Mouse (Mus musculus) kidney, postnatal 0 days (tissue): ENCODE measurements around the gene Trp53i13. TPM values are rescaled to one million over a fixed set of nuclear protein-coding genes. Genes with fewer than 3 reads are reported as not detected.

Source experiments
- ATAC-seq: fragments of 200-750 bp; cut with Nextera tagmentation; replicated peaks from 2 replicates; pipeline ENCODE4 v1.8.0; 2017; ENCODE audit warnings: low read depth, moderate number of reproducible peaks, moderate TSS enrichment, moderate library complexity; ENCODE audit not compliant: low FRiP score
- DNase-seq: peaks from one replicate; pipeline ENCODE4 v3.0.0-alpha.2; 2016; ENCODE audit warnings: low spot score
- H3K27ac ChIP-seq: fragments of 300-500 bp; sonication (generic); 2 replicates; pipeline ENCODE4 v1.5.1; 2014; ENCODE audit warnings: mild to moderate bottlenecking
- H3K27me3 ChIP-seq: fragments of 300-500 bp; sonication (generic); 2 replicates; pipeline ENCODE4 v1.6.1; 2014; ENCODE audit warnings: low read length, mixed read lengths; ENCODE audit not compliant: insufficient read depth
- H3K36me3 ChIP-seq: fragments of 300-500 bp; sonication (generic); 2 replicates; pipeline ENCODE4 v1.6.1; 2014; ENCODE audit warnings: low read length, mixed read lengths; ENCODE audit not compliant: insufficient read depth
- H3K4me1 ChIP-seq: fragments of 300-500 bp; sonication (generic); replicated peaks from 2 replicates; pipeline ENCODE4 v1.6.1; 2014; ENCODE audit warnings: antibody characterized with exemption, low read length, mixed read lengths; ENCODE audit not compliant: insufficient read depth
- H3K4me2 ChIP-seq: fragments of 300-500 bp; sonication (generic); 2 replicates; pipeline ENCODE4 v1.6.1; 2014; ENCODE audit warnings: mild to moderate bottlenecking, low read length, moderate library complexity, mixed read lengths
- H3K4me3 ChIP-seq: fragments of 300-500 bp; sonication (generic); replicated peaks from 2 replicates; pipeline ENCODE4 v1.5.1; 2014; ENCODE audit warnings: low read depth, low read length
- H3K9ac ChIP-seq: fragments of 300-500 bp; sonication (generic); 2 replicates; pipeline ENCODE4 v1.6.1; 2014; ENCODE audit warnings: low read depth, low read length
- H3K9me3 ChIP-seq: fragments of 300-500 bp; sonication (generic); replicated peaks from 2 replicates; pipeline ENCODE4 v1.6.1; 2016; ENCODE audit warnings: low read length, inconsistent platforms, mixed read lengths
- CTCF ChIP-seq: IDR thresholded peaks from 2 replicates; pipeline ENCODE4 v1.5.1; 2016; ENCODE audit warnings: antibody characterized with exemption, low read depth, mild to moderate bottlenecking, moderate library complexity
- WGBS: fragments of 180-500 bp; shearing (Covaris S2); extraction: QIAGEN DNeasy Blood & Tissue Kit; methylation state at CpG from one replicate; pipeline ENCODE4 v1.1.7; 2014; 5-methylcytosine and 5-hydroxymethylcytosine counted together
- polyA plus RNA-seq: library from polyadenylated mRNA; unstranded; fragments of >200 nt; fragmentation: Nextera tagmentation; extraction: Ambion mirVana; gene quantifications from 2 replicates; pipeline ENCODE4 v1.2.1, GENCODE M21; 2015

Trp53i13 gene
- polyA plus RNA-seq, 1 experiment from 2014 or later: 34.8 TPM

DNA sequence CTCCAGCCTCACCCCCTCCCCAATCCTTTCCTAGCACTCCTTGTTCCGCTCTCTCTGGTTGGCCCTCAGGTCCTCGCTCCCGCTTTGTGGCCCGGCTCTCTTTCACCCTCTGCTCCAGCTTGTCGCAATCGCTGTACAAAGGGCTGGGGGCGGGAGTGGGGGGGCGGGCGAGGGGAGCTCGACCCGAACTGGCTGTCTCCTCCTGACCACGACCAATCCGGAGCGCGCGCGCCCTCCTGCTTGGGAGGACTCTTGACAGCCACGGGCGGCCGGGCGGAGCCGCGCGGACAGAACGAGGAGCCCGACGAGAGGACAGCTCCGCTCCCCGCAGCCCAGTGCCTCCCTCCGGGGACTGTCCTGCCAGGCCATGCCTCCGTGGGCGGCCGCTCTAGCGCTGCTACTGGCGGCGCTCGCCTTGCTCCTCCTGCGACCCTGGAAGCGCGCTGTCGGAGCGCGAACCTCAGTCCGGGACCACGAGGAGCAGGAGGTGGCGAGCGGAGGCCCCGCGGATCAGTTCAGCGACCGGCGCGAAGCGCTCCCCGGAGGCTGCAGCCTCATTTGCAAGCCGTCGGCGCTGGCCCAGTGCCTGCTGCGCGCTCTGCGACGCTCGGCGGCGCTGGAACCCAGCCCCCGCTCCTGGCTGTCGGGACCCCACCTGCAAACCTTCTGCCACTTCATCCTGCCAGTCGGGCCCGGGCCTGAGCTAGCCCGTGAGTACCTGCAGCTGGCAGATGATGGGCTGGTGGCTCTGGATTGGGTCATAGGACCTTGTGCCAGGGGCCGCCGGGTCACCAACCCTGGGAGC is 746 bp downstream of the Trp53i13 start, which contains the start of gene Abhd15:
Gene Abhd15, plus strand, starts transcription at position 290 of the 805 bp plus-strand sequence.
- Histone ChIP-seq H3K9ac (peak within 1 kb of the TSS; percentile 50), H3K4me2 (peak within 1 kb of the TSS; percentile 91), H3K36me3 (no peaks in the 10 kb centered on the region), H3K4me3 (peak within 1 kb of the TSS; percentile 43), H3K27ac (0 out of 2 replicates have a peak within 1 kb of the TSS, but pooled peaks have one; percentile 13), H3K9me3 (no peaks in the 10 kb centered on the region), H3K4me1 (peaks cover 24% of the 10 kb centered on the region), H3K27me3 (no peaks in the 10 kb centered on the region)
- under 1% methylated on average over 64 of the region's 72 CpGs for WGBS
- no peak for TF ChIP-seq CTCF
- ATAC-seq (peak; percentile 45), DNase-seq (peak; percentile 79)

DNA sequence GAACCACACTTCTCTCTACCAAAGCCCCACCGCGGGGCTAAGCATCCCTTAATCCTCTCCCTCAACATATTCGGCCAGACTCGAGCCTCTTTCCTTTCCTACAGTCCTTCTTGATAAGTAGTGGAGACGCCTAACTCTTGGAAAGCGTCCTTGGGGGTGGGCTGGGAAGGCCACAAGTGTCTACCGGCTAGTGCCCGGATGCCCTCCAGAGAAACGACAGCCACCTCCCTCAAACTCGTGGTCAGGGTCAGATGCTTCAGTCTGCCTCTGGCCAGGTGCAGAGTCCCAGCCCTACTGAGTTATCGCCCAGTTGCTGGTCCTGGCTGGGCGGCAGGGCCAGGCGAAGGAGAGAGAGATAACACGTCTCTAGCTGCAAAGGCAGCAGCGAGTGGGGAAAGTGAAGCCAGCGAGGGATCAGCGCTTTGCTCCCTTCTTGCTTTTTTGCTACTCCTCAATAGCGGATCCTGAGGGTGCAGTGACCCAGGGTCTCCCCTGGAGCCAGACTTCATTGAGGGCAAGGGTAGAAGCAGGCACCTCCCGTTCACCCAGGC is 1.4 kb downstream of the Trp53i13 start:
- Histone ChIP-seq H3K27me3 (no peaks in the 10 kb centered on the region), H3K9ac (peak overlapping the region; percentile 50; the same call in 1 of the 2 replicates), H3K4me3 (peak overlapping the region; percentile 43), H3K36me3 (no peaks in the 10 kb centered on the region), H3K9me3 (no peaks in the 10 kb centered on the region), H3K4me1 (peaks cover 27% of the 10 kb centered on the region), H3K27ac (no peak overlapping the region), H3K4me2 (peak overlapping the region; percentile 91)
- ATAC-seq: no peak
- no peak for TF ChIP-seq CTCF
- 16% methylated on average over 19 of the region's 19 CpGs for WGBS
- DNase-seq: no peak

GRCm38 (mm10) chr11:77513811-77514170 is 2.0 kb downstream of the Trp53i13 start:
- H3K4me1 ChIP-seq: peaks cover 27% of the 10 kb centered on the region
- no peak for TF ChIP-seq CTCF

GRCm38 (mm10) chr11:77512891-77513810 is 2.6 kb downstream of the Trp53i13 start:
- under 1% methylated on average over 78 of the region's 84 CpGs for WGBS
- ATAC-seq: peak; percentile 68

More at GRCm38 (mm10) chr11:77513811-77514170, 2.0 kb downstream of the Trp53i13 start:
- H3K9ac ChIP-seq: peak overlapping the region; percentile 46; the same call in 1 of the 2 replicates
- 10% methylated on average over 10 of the region's 10 CpGs for WGBS
- peak overlapping the region; percentile 75 for H3K4me2 ChIP-seq
- H3K36me3 ChIP-seq: no peaks in the 10 kb centered on the region
- H3K9me3 ChIP-seq: no peaks in the 10 kb centered on the region
- peak overlapping the region; percentile 55 for H3K4me3 ChIP-seq
- DNase-seq (no peak), ATAC-seq (no peak)
- peak overlapping the region; percentile 36; the same call in 1 of the 2 replicates for H3K27ac ChIP-seq
- H3K27me3 ChIP-seq: no peaks in the 10 kb centered on the region

GRCm38 (mm10) chr11:77511336-77511735 is 4.4 kb downstream of the Trp53i13 start:
- H3K27me3 ChIP-seq: no peaks in the 10 kb centered on the region
- 0 out of 2 replicates have a peak, but pooled peaks cover 7% of the 10 kb centered on the region for H3K36me3 ChIP-seq
- no peak overlapping the region for H3K9ac ChIP-seq
- no peak for TF ChIP-seq CTCF
- H3K27ac ChIP-seq: no peak overlapping the region
- no peak overlapping the region for H3K4me2 ChIP-seq
- H3K9me3 ChIP-seq: no peaks in the 10 kb centered on the region
- DNase-seq (no peak), ATAC-seq (no peak)
- H3K4me1 ChIP-seq: peaks cover 32% of the 10 kb centered on the region
- WGBS: 64% methylated on average over 5 of the region's 5 CpGs
- H3K4me3 ChIP-seq: no peak overlapping the region

More at GRCm38 (mm10) chr11:77512891-77513810, 2.6 kb downstream of the Trp53i13 start:
- DNase-seq: peak; percentile 90
- TF ChIP-seq CTCF: no peak
- H3K36me3 ChIP-seq: no peaks in the 10 kb centered on the region
- peak overlapping the region; percentile 38 for H3K27ac ChIP-seq
- no peaks in the 10 kb centered on the region for H3K27me3 ChIP-seq
- H3K4me3 ChIP-seq: peak overlapping the region; percentile 55
- peak overlapping the region; percentile 75 for H3K4me2 ChIP-seq
- H3K9ac ChIP-seq: peak overlapping the region; percentile 71
- H3K4me1 ChIP-seq: peaks cover 32% of the 10 kb centered on the region
- no peaks in the 10 kb centered on the region for H3K9me3 ChIP-seq
